Mouse (Mus musculus): ENCODE measurements around the gene Dr1.

DNA sequence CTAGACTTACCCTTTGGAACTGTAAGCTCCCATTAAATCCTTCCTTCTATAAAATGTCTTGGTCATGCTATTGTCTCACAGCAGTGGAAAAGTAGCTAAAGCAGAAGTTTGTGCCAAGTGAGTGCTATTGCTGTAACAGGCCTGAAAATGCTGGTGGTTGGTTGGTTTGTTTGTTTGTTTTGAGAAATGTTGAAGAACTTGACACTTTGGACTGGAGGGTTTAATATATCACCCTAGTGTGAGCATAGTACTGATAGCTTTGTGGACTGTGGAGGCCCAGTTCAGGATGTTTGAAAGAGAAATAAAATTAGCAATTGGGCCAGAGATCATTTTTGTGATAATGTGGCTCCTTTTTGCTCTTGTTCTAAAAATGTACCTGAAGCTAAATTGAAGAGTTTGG lies 42.5 kb upstream of the Dr1 start:
- TF ChIP-seq CTCF (IDR thresholded peaks at IDR 0.05; ENCODE audit: insufficient read depth, low read length), result no peak
- no peak for TF ChIP-seq POLR2A (IDR thresholded peaks at IDR 0.05; ENCODE audit: borderline replicate concordance, extremely low read depth, low read depth, low read length)

Data from lung, adult 2 months (tissue).